Mouse (Mus musculus): Measurements from ENCODE around the gene Aamp. TPM values are rescaled to one million over a fixed set of nuclear protein-coding genes. Genes with fewer than 3 reads are reported as not detected.

Aamp gene
- total and polyA plus RNA-seq, 3 experiments, result 63.5 to 265 (median 127) TPM

GRCm38 (mm10) chr1:74293306-74293960, 8.9 kb upstream of the Aamp start:
- peaks cover 94% of the 10 kb centered on the region for H3K36me3 ChIP-seq (replicated peaks)
- H3K4me3 ChIP-seq (ENCODE audit: low read depth, low read length), result no peak overlapping the region
- H3K9me3 ChIP-seq (replicated peaks), result no peaks in the 10 kb centered on the region
- peaks cover 58% of the 10 kb centered on the region for H3K4me1 ChIP-seq (ENCODE audit: insufficient read depth, low read depth, low read length)
- H3K27me3 ChIP-seq (ENCODE audit: insufficient read depth, low read length), result no peaks in the 10 kb centered on the region
- no peak for ATAC-seq (ENCODE audit: extremely low read depth, insufficient number of reproducible peaks, low FRiP score, poor library complexity, severe bottlenecking)
- DNase-seq (ENCODE audit: low spot score), result no peak
- TF ChIP-seq GATA1 (IDR thresholded peaks at IDR 0.05; ENCODE audit: borderline replicate concordance, low read length) (no peak), POLR2AphosphoS5 (IDR thresholded peaks at IDR 0.05; ENCODE audit: insufficient replicate concordance, low read depth, low read length) (no peak), CTCF (IDR thresholded peaks at IDR 0.05; ENCODE audit: low read depth, low read length) (no peak), GATA2 (IDR thresholded peaks at IDR 0.05; ENCODE audit: borderline replicate concordance, low read depth, low read length) (no peak), TAL1 (conservative IDR thresholded peaks at IDR 0.05; ENCODE audit: low read depth, low read length) (no peak)

DNA sequence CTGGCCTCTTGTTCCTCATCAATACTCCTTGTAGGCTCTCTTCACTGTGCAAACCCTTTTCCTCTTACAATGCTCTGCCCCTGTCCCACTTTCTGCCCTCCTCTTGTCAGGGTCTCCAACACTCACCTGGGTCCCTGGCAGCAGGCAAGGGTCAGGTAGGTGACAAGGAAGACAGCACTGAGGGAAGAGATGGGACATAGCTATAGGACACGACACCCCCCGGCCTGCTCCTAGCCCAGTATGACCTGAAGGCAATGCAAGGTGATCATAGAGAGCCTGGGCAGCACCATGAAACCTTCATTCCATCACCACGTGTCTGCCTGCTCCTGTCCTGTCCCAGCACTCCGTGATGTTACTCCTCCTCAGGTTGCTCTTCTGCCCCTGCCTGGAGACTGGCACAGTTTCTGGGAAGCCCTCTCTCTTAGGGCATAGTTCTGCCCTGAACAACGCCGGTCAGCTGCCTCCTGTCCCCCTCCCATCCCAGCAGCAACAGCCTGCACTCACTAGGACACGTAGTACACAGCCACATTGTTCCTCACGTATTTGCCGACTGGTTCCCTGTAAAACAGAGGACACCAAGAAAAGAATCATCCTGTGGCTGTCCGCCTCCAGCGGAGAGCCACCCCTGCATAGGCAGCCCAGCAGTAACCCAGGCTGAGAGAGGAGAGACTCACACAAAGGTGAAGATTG, 7.9 kb upstream of the Aamp start:
- no peak for DNase-seq (ENCODE audit: low spot score)
- no peaks in the 10 kb centered on the region for H3K9me3 ChIP-seq (replicated peaks)
- no peaks in the 10 kb centered on the region for H3K27me3 ChIP-seq (ENCODE audit: insufficient read depth, low read length)
- H3K36me3 ChIP-seq (replicated peaks), result peaks cover 92% of the 10 kb centered on the region
- H3K4me3 ChIP-seq (ENCODE audit: low read depth, low read length), result no peak overlapping the region
- ATAC-seq (ENCODE audit: extremely low read depth, insufficient number of reproducible peaks, low FRiP score, poor library complexity, severe bottlenecking), result no peak
- TF ChIP-seq GATA2 (IDR thresholded peaks at IDR 0.05; ENCODE audit: borderline replicate concordance, low read depth, low read length), result no peak
- TF ChIP-seq POLR2AphosphoS5 (IDR thresholded peaks at IDR 0.05; ENCODE audit: insufficient replicate concordance, low read depth, low read length), result no peak
- TF ChIP-seq GATA1 (IDR thresholded peaks at IDR 0.05; ENCODE audit: borderline replicate concordance, low read length), result no peak
- TF ChIP-seq CTCF (IDR thresholded peaks at IDR 0.05; ENCODE audit: low read depth, low read length), result no peak
- TF ChIP-seq TAL1 (conservative IDR thresholded peaks at IDR 0.05; ENCODE audit: low read depth, low read length), result no peak
- peaks cover 52% of the 10 kb centered on the region for H3K4me1 ChIP-seq (ENCODE audit: insufficient read depth, low read depth, low read length)

- peaks cover 83% of the 10 kb centered on the region for H3K36me3 ChIP-seq (replicated peaks)
- peaks cover 45% of the 10 kb centered on the region for H3K4me1 ChIP-seq (ENCODE audit: insufficient read depth, low read depth, low read length)
- no peaks in the 10 kb centered on the region for H3K9me3 ChIP-seq (replicated peaks)
- TF ChIP-seq POLR2AphosphoS5 (IDR thresholded peaks at IDR 0.05; ENCODE audit: insufficient replicate concordance, low read depth, low read length) (no peak), TAL1 (conservative IDR thresholded peaks at IDR 0.05; ENCODE audit: low read depth, low read length) (no peak), CTCF (IDR thresholded peaks at IDR 0.05; ENCODE audit: low read depth, low read length) (no peak), GATA1 (IDR thresholded peaks at IDR 0.05; ENCODE audit: borderline replicate concordance, low read length) (no peak), GATA2 (IDR thresholded peaks at IDR 0.05; ENCODE audit: borderline replicate concordance, low read depth, low read length) (no peak)
- no peak overlapping the region for H3K4me3 ChIP-seq (ENCODE audit: low read depth, low read length)
- no peaks in the 10 kb centered on the region for H3K27me3 ChIP-seq (ENCODE audit: insufficient read depth, low read length)
- no peak for ATAC-seq (ENCODE audit: extremely low read depth, insufficient number of reproducible peaks, low FRiP score, poor library complexity, severe bottlenecking)
- no peak for DNase-seq (ENCODE audit: low spot score)
Observed at GRCm38 (mm10) chr1:74290141-74290540, 5.6 kb upstream of the Aamp start.

DNA sequence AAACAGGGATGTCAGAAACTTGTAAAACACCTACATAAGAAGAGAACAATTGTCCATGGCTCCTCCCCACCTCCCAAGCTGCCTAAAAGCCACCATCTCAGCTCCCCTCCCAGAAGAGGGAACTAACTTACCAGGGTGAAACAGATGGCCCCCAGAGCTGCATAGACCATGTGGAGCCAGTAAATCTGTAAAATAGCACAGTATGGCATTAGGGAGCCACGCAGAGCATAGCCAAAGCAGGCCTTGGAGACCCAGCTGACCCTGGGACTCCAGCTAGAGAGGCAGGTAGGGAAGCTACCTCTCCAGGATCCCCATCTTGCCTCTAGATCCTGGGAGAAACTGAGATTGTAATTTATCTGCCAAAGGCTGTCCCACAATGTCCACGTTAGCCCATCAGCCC, 5.2 kb upstream of the Aamp start:
- Histone ChIP-seq H3K4me3 (ENCODE audit: low read depth, low read length) (no peak overlapping the region), H3K4me1 (ENCODE audit: insufficient read depth, low read depth, low read length) (peaks cover 42% of the 10 kb centered on the region), H3K9me3 (replicated peaks) (no peaks in the 10 kb centered on the region), H3K27me3 (ENCODE audit: insufficient read depth, low read length) (no peaks in the 10 kb centered on the region), H3K36me3 (replicated peaks) (peaks cover 79% of the 10 kb centered on the region)
- ATAC-seq (ENCODE audit: extremely low read depth, insufficient number of reproducible peaks, low FRiP score, poor library complexity, severe bottlenecking) (no peak), DNase-seq (ENCODE audit: low spot score) (no peak)
- TF ChIP-seq GATA1 (IDR thresholded peaks at IDR 0.05; ENCODE audit: borderline replicate concordance, low read length) (no peak), GATA2 (IDR thresholded peaks at IDR 0.05; ENCODE audit: borderline replicate concordance, low read depth, low read length) (no peak), TAL1 (conservative IDR thresholded peaks at IDR 0.05; ENCODE audit: low read depth, low read length) (no peak), CTCF (IDR thresholded peaks at IDR 0.05; ENCODE audit: low read depth, low read length) (no peak), POLR2AphosphoS5 (IDR thresholded peaks at IDR 0.05; ENCODE audit: insufficient replicate concordance, low read depth, low read length) (no peak)

DNA sequence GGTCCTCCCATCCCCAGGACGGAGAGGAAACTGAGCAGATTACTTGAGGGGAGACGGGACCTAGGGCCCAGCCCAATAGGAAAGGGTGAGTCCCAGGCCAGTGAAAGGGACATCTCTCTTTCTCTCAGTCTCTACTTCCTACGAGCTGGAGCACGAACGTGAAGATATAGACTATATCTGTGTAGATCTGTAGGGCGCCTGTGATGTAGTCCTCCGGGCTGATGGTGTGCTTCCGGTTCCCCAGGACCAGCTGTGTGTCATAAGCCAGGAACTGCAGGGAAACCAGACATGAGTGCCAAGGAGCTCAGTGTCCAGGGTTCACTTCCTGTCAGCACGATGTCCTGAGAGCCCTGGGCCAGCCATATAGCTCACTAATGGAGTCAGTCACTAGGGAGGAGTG, 4.7 kb upstream of the Aamp start:
- no peak for ATAC-seq (ENCODE audit: extremely low read depth, insufficient number of reproducible peaks, low FRiP score, poor library complexity, severe bottlenecking)
- no peak for DNase-seq (ENCODE audit: low spot score)
- Histone ChIP-seq H3K27me3 (ENCODE audit: insufficient read depth, low read length) (no peaks in the 10 kb centered on the region), H3K36me3 (replicated peaks) (peaks cover 76% of the 10 kb centered on the region), H3K4me3 (ENCODE audit: low read depth, low read length) (no peak overlapping the region), H3K4me1 (ENCODE audit: insufficient read depth, low read depth, low read length) (peaks cover 41% of the 10 kb centered on the region), H3K9me3 (replicated peaks) (no peaks in the 10 kb centered on the region)
- no peak for TF ChIP-seq CTCF (IDR thresholded peaks at IDR 0.05; ENCODE audit: low read depth, low read length)
- no peak for TF ChIP-seq POLR2AphosphoS5 (IDR thresholded peaks at IDR 0.05; ENCODE audit: insufficient replicate concordance, low read depth, low read length)
- no peak for TF ChIP-seq TAL1 (conservative IDR thresholded peaks at IDR 0.05; ENCODE audit: low read depth, low read length)
- no peak for TF ChIP-seq GATA2 (IDR thresholded peaks at IDR 0.05; ENCODE audit: borderline replicate concordance, low read depth, low read length)
- no peak for TF ChIP-seq GATA1 (IDR thresholded peaks at IDR 0.05; ENCODE audit: borderline replicate concordance, low read length)

- Histone ChIP-seq H3K27me3 (ENCODE audit: insufficient read depth, low read length) (no peaks in the 10 kb centered on the region), H3K4me3 (ENCODE audit: low read depth, low read length) (no peak overlapping the region), H3K4me1 (ENCODE audit: insufficient read depth, low read depth, low read length) (peaks cover 46% of the 10 kb centered on the region), H3K9me3 (replicated peaks) (no peaks in the 10 kb centered on the region), H3K36me3 (replicated peaks) (peaks cover 70% of the 10 kb centered on the region)
- ATAC-seq (ENCODE audit: extremely low read depth, insufficient number of reproducible peaks, low FRiP score, poor library complexity, severe bottlenecking), result no peak
- TF ChIP-seq TAL1 (conservative IDR thresholded peaks at IDR 0.05; ENCODE audit: low read depth, low read length) (no peak), GATA2 (IDR thresholded peaks at IDR 0.05; ENCODE audit: borderline replicate concordance, low read depth, low read length) (no peak), CTCF (IDR thresholded peaks at IDR 0.05; ENCODE audit: low read depth, low read length) (no peak), POLR2AphosphoS5 (IDR thresholded peaks at IDR 0.05; ENCODE audit: insufficient replicate concordance, low read depth, low read length) (no peak), GATA1 (IDR thresholded peaks at IDR 0.05; ENCODE audit: borderline replicate concordance, low read length) (no peak)
- no peak for DNase-seq (ENCODE audit: low spot score)
Observed at GRCm38 (mm10) chr1:74288327-74288726, 3.8 kb upstream of the Aamp start.

All from G1E (cell line).